Mouse (Mus musculus): Measurements from ENCODE around the gene Lima1.

DNA sequence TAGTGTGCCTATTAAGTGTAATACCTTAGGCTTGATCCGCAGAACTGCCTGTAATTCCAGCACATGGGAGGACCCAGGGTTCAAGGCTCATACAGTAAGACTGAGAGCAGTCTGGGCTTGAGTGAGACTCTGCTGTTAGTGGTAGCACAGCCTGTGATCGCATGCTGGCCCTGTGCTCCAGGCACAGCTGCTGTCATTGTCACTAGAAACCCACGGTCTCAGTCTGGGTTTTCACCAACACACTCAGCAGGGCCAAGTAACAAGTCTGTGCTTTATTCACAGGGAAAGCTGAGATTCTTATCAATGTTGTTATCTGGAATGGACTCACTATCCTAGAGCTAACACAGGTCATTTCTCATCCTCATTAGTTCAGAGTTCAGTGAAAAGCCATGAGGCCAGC lies 121.1 kb downstream of the Lima1 start:
- TF ChIP-seq CTCF (conservative IDR thresholded peaks at IDR 0.05; ENCODE audit: low read length) (no peak), NANOG (IDR thresholded peaks at IDR 0.05; ENCODE audit: borderline replicate concordance, low read length) (no peak), POU5F1 (IDR thresholded peaks at IDR 0.05; ENCODE audit: borderline replicate concordance, low read length) (no peak)

All from E14TG2a.4 (cell line).